Mouse (Mus musculus): ENCODE data around the gene Sdr39u1. TPM values are rescaled to one million over a fixed set of nuclear protein-coding genes. Genes with fewer than 3 reads are reported as not detected.

Gene Sdr39u1
- polyA plus RNA-seq, 1 experiment from 2014 or later: 27.8 TPM

- WGBS: under 1% methylated on average over 11 of the region's 11 CpGs
- Histone ChIP-seq H3K36me3 (ENCODE audit: control insufficient read depth, insufficient read depth, low read length) (no peaks in the 10 kb centered on the region), H3K4me3 (ENCODE audit: low read depth, low read length) (peak overlapping the region; percentile 57; the same call in 1 of the 2 replicates), H3K9ac (ENCODE audit: low read length) (peak overlapping the region; percentile 84), H3K27me3 (ENCODE audit: control insufficient read depth, insufficient read depth, low read length) (no peaks in the 10 kb centered on the region), H3K9me3 (ENCODE audit: control insufficient read depth, low read length) (no peaks in the 10 kb centered on the region), H3K4me1 (ENCODE audit: control insufficient read depth, insufficient read depth, low read length) (peaks cover 32% of the 10 kb centered on the region), H3K27ac (ENCODE audit: low read depth, low read length) (peak overlapping the region; percentile 66), H3K4me2 (peak overlapping the region; percentile 92)
- ATAC-seq (ENCODE audit: low FRiP score) (peak; percentile 69), DNase-seq (ENCODE audit: low spot score, missing footprints) (peak; percentile 96)
Measured at GRCm38 (mm10) chr14:55852646-55853551, 47.2 kb downstream of the Sdr39u1 start.

DNA sequence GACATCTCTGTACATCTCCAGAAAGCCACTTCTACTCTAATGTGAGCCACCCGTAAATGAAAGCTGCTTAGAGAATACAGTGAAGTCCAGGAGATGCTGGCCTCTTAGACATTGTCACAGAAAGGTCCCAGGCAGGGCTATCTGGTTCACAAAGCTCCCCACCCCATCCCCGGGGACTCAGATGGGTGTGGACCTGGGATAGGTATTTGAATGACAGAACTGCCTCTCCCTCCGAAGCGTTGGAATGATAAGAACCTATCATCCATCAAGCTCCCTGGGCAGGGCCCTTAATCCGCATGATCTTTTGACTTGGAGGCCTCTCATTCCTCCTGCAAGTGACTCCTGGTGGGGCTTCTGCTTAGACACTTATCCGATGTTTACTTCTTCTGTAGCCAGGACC lies 49.2 kb downstream of the Sdr39u1 start:
- H3K4me3 ChIP-seq (ENCODE audit: low read depth, low read length): no peak overlapping the region
- no peaks in the 10 kb centered on the region for H3K27me3 ChIP-seq (ENCODE audit: control insufficient read depth, insufficient read depth, low read length)
- no peaks in the 10 kb centered on the region for H3K9me3 ChIP-seq (ENCODE audit: control insufficient read depth, low read length)
- H3K27ac ChIP-seq (ENCODE audit: low read depth, low read length): no peak overlapping the region
- DNase-seq (ENCODE audit: low spot score, missing footprints): no peak
- no peak for ATAC-seq (ENCODE audit: low FRiP score)
- H3K4me1 ChIP-seq (ENCODE audit: control insufficient read depth, insufficient read depth, low read length): peaks cover 22% of the 10 kb centered on the region
- H3K36me3 ChIP-seq (ENCODE audit: control insufficient read depth, insufficient read depth, low read length): no peaks in the 10 kb centered on the region
- no peak overlapping the region for H3K4me2 ChIP-seq
- no peak overlapping the region for H3K9ac ChIP-seq (ENCODE audit: low read length)
- 69% methylated on average over 6 of the region's 6 CpGs for WGBS

Other genes with a start within 250 kb of the Sdr39u1 start
- 61.9 and 66.2 TPM in 2 replicates for gene Mdp1, start 239.8 kb downstream of the Sdr39u1 start, polyA plus RNA-seq (2014; fragmentation: Nextera tagmentation; extraction: Ambion mirVana)
- gene Gmpr2, start 228.4 kb downstream of the Sdr39u1 start, polyA plus RNA-seq (2014; fragmentation: Nextera tagmentation; extraction: Ambion mirVana): 55.4 and 61.8 TPM in 2 replicates
- 595 and 615 TPM in 2 replicates for gene Nedd8, start 228.2 kb downstream of the Sdr39u1 start, polyA plus RNA-seq (2014; fragmentation: Nextera tagmentation; extraction: Ambion mirVana)
- gene Tinf2, start 218.5 kb downstream of the Sdr39u1 start, polyA plus RNA-seq (2014; fragmentation: Nextera tagmentation; extraction: Ambion mirVana): 62.6 and 64.4 TPM in 2 replicates
- 0.27 and 0.59 TPM in 2 replicates for gene Tgm1, start 186.4 kb downstream of the Sdr39u1 start, polyA plus RNA-seq (2014; fragmentation: Nextera tagmentation; extraction: Ambion mirVana)
- 22.0 TPM in 2 replicates for gene Rabggta, start 178.0 kb downstream of the Sdr39u1 start, polyA plus RNA-seq (2014; fragmentation: Nextera tagmentation; extraction: Ambion mirVana)
- gene Dhrs1, start 154.6 kb downstream of the Sdr39u1 start, polyA plus RNA-seq (2014; fragmentation: Nextera tagmentation; extraction: Ambion mirVana): 69.5 and 70.5 TPM in 2 replicates
- gene Nop9, start 154.6 kb downstream of the Sdr39u1 start, polyA plus RNA-seq (2014; fragmentation: Nextera tagmentation; extraction: Ambion mirVana): 46.2 and 47.4 TPM in 2 replicates
- 0.18 and 0.22 TPM in 2 replicates for gene Cideb, start 141.8 kb downstream of the Sdr39u1 start, polyA plus RNA-seq (2014; fragmentation: Nextera tagmentation; extraction: Ambion mirVana)
- 0.12 and 0.40 TPM in 2 replicates for gene Ltb4r2, start 138.9 kb downstream of the Sdr39u1 start, polyA plus RNA-seq (2014; fragmentation: Nextera tagmentation; extraction: Ambion mirVana)
- gene Ltb4r1, start 134.3 kb downstream of the Sdr39u1 start, polyA plus RNA-seq (2014; fragmentation: Nextera tagmentation; extraction: Ambion mirVana): not detected in 2 replicates
- 4.9 and 5.8 TPM in 2 replicates for gene Adcy4, start 116.2 kb downstream of the Sdr39u1 start, polyA plus RNA-seq (2014; fragmentation: Nextera tagmentation; extraction: Ambion mirVana)
- gene Ripk3, start 111.4 kb downstream of the Sdr39u1 start, polyA plus RNA-seq (2014; fragmentation: Nextera tagmentation; extraction: Ambion mirVana): 4.0 and 4.5 TPM in 2 replicates
- gene Nfatc4, start 77.1 kb downstream of the Sdr39u1 start, polyA plus RNA-seq (2014; fragmentation: Nextera tagmentation; extraction: Ambion mirVana): 9.9 and 11.5 TPM in 2 replicates
- gene Nynrin, start 46.3 kb downstream of the Sdr39u1 start, polyA plus RNA-seq (2014; fragmentation: Nextera tagmentation; extraction: Ambion mirVana): 10.7 and 12.0 TPM in 2 replicates
- 0.03 and 0.23 TPM in 2 replicates for gene Cbln3, start 15.9 kb downstream of the Sdr39u1 start, polyA plus RNA-seq (2014; fragmentation: Nextera tagmentation; extraction: Ambion mirVana)
- gene Khnyn, start 15.3 kb downstream of the Sdr39u1 start, polyA plus RNA-seq (2014; fragmentation: Nextera tagmentation; extraction: Ambion mirVana): 8.5 and 8.7 TPM in 2 replicates
- gene Cma1, start 44.4 kb upstream of the Sdr39u1 start, polyA plus RNA-seq (2014; fragmentation: Nextera tagmentation; extraction: Ambion mirVana): not detected in 2 replicates
- not detected in 2 replicates for gene Cma2, start 50.7 kb upstream of the Sdr39u1 start, polyA plus RNA-seq (2014; fragmentation: Nextera tagmentation; extraction: Ambion mirVana)
- gene Mcpt1, start 117.7 kb upstream of the Sdr39u1 start, polyA plus RNA-seq (2014; fragmentation: Nextera tagmentation; extraction: Ambion mirVana): not detected in 2 replicates
- not detected in 2 replicates for gene Mcpt9, start 130.2 kb upstream of the Sdr39u1 start, polyA plus RNA-seq (2014; fragmentation: Nextera tagmentation; extraction: Ambion mirVana)
- not detected in 2 replicates for gene Mcpt2, start 141.7 kb upstream of the Sdr39u1 start, polyA plus RNA-seq (2014; fragmentation: Nextera tagmentation; extraction: Ambion mirVana)
- not detected in 2 replicates for gene Mcpt4, start 162.0 kb upstream of the Sdr39u1 start, polyA plus RNA-seq (2014; fragmentation: Nextera tagmentation; extraction: Ambion mirVana)
- gene Mcpt8, start 185.0 kb upstream of the Sdr39u1 start, polyA plus RNA-seq (2014; fragmentation: Nextera tagmentation; extraction: Ambion mirVana): not detected in 2 replicates
- not detected in 2 replicates for gene Ctsg, start 202.3 kb upstream of the Sdr39u1 start, polyA plus RNA-seq (2014; fragmentation: Nextera tagmentation; extraction: Ambion mirVana)
- gene Gzme, start 220.3 kb upstream of the Sdr39u1 start, polyA plus RNA-seq (2014; fragmentation: Nextera tagmentation; extraction: Ambion mirVana): not detected in 2 replicates
- not detected in 2 replicates for gene Gzmd, start 232.3 kb upstream of the Sdr39u1 start, polyA plus RNA-seq (2014; fragmentation: Nextera tagmentation; extraction: Ambion mirVana)

Data from midbrain, embryonic 11.5 days (tissue).